Mouse (Mus musculus) MN1 (cell line): Measurements from ENCODE around the gene Chil4.
"Not testable (repeated sequence)": the region's sequence is repeated elsewhere in the genome, so short reads cannot be mapped to it uniquely, and the experiment has no call there.

Source experiments
- DNase-seq: peaks from one replicate; pipeline ENCODE4 v3.0.0-alpha.2; 2016; ENCODE audit warnings: low spot score

Gene Chil4

DNA sequence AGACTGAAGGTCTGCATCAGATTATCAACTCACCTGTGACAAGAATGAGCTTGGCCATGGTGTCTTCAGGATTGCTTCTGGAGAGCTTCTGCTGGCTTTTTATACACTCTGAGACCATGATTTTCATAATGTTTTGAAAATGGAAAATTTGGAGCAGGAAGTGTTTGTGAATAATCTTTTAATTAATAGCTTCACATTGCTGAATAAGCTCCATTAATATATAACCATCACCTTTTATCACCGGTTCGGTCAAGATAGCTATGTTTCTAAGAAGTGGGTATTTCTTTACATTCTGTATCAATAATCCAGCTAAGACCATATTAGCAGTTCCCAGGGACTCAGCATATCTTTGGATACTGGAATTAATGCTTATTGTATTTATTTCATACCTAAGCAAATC lies at the start of gene Chil4:
Chil4 (minus strand) TSS at position 101 of the 400 bp plus-strand sequence.
- DNase-seq, result no peak

DNA sequence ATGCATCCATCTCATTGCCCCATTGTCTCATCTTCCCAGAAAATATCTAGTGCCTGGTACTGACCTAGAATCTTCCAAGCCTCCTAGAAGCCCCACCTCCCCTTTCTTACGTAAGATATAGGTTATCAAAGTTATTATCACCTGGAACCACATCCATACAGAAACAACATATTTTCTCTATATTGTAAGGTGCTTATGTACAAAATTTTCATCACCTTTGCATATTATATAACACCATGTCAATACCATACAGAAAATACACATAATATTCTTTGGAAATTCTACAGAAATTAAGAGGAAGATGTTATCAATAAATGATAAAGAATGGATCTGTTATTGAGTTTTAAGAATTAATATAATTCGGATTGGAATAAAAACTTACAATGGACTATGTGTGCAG lies 46.5 kb upstream of the Chil4 start:
- DNase-seq, result no peak

GRCm38 (mm10) chr3:106264854-106265253 lies 45.5 kb upstream of the Chil4 start:
- no peak for DNase-seq

GRCm38 (mm10) chr3:106257076-106257475 lies 37.8 kb upstream of the Chil4 start:
- DNase-seq, result not testable (repeated sequence)

GRCm38 (mm10) chr3:106252719-106253118 lies 33.4 kb upstream of the Chil4 start:
- DNase-seq, result no peak

- not testable (repeated sequence) for DNase-seq
Observed at GRCm38 (mm10) chr3:106250763-106251399, 31.6 kb upstream of the Chil4 start.

DNA sequence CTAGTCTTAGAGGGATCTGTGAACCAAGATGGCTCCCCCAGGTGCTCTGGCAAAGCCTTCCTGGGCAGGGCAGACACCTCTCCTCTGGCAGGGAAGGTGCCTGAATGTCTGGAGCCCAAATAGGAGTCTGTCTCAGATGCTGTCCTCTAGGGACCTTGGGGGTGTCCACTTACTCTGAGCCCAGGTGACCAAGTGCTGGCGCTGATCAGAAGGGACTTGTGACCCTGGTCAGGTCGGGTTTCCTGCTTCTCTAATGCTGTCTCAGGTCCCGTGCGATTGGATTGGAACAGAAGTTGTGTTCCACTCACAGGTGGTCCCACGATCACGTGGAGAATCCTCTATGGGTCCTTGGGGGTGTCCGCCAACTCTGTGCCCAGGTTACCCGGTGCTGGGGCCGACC lies 28.1 kb upstream of the Chil4 start:
- not testable (repeated sequence) for DNase-seq

DNA sequence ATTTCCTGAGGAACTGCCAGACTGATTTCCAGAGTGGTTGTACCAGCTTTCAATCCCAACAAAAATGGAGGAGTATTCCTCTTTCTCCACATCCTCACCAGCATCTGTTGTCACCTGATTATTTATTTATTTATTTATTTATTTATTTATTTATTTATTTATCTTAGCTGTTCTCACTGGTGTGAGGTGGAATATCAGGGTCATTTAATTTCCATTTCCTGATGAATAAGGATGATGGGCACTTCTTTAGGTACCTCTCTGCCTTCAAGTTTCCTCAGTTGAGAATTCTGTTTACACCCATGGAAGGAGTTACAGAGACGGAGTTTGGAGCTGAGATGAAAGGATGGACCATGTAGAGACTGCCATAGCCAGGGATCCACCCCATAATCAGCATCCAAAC lies 20.9 kb upstream of the Chil4 start:
- DNase-seq, result not testable (repeated sequence)

- no peak for DNase-seq
Observed at GRCm38 (mm10) chr3:106239196-106239791, 20.0 kb upstream of the Chil4 start.

DNA sequence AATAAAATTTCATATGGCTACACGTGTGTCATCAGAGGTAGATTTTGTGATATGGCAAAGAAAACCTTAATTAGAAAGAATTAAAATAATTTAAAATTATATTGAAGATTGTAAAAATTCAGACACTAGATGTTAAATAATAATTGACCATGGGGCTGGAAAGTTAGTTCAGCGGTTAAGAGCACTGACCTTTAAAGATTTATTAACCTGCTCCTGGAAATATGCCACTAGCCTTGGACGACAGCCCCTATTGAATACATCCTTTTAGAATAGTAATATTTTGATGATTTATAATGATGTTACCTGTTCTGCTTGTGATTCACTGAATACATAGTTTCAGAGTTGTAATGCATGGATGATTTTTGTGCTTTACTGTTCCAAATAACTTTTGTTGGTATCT lies 4.1 kb upstream of the Chil4 start:
- not testable (repeated sequence) for DNase-seq

- DNase-seq, result no peak
Observed at GRCm38 (mm10) chr3:106221625-106222265, 2.4 kb upstream of the Chil4 start.

GRCm38 (mm10) chr3:106218284-106218954 lies 888 bp downstream of the Chil4 start:
- DNase-seq, result not testable (repeated sequence)

- not testable (repeated sequence) for DNase-seq
Observed at GRCm38 (mm10) chr3:106198030-106198429, 21.3 kb downstream of the Chil4 start.

- DNase-seq, result not testable (repeated sequence)
Observed at GRCm38 (mm10) chr3:106197246-106197645, 22.1 kb downstream of the Chil4 start.

- DNase-seq, result no peak
Observed at GRCm38 (mm10) chr3:106196276-106196675, 23.0 kb downstream of the Chil4 start.

DNA sequence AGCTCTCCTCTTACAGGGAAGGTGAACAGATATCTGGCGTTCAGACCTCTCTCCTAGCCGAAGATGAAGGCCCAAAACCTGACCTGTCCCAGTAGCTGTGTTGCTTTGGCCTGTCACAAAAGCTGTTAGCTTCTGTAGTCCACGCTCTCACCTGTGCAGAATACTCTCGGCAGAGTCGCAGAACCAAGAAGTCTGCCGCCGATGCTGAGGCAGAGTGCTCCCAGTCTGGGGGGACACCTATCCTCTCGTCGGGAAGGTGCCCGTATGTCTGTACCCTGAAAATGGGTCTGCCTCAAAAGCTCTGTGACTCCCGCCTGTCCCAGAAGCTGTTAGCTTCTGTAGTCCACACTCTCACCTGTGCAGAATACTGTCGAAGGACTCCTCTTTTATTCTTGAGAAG lies 23.8 kb downstream of the Chil4 start:
- no peak for DNase-seq

DNA sequence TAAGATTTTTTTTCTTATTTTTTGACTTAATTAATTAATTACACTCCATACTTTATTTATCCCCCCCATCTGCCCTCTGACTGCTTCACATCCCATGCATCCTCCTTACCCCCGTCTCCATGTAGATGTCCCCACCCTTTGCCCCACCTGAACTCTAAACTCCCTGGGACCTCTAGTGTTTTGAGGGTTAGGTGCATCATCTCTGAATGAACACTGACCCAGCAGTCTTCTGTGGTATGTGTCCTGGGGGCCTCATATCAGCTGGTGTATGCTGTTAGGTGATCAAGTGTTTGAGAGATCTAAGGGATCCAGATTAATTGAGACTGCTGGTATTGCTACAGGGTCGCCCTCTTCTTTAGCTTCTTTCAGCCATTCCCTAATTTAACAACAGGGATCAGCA lies 31.3 kb downstream of the Chil4 start:
- DNase-seq, result no peak

DNA sequence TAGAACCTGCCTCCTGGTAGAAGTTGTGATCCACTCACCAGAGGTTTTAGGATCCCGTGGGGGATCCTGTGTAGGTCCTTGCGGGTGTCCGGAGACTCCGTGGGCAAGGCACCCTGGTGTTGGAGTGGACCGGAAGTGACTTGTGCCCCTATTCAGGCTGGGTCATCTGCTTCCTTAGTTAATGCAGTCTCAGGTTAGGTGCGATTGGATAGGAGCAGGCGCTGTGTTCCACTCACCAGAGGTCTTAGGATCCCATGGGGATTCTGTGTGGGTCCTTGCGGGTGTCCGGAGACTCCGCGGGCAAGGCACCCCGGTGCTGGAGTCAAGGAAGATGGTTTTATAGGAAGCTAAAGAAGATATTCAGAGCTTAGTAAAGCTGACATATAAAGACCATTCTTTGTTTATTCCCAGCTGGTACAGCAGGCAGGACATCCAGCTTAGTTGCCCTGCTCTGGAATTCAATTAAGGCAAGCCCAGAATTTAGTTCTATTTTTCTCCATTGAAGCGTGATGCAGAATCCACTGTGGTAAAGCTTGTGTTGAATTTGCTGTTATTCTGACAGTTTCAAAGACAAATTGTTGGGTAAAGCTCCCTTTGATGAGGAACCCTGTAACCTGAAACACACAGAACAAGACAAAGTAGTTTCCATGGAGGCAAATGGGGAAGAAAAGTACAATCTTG lies 41.7 kb downstream of the Chil4 start:
- no peak for DNase-seq

DNA sequence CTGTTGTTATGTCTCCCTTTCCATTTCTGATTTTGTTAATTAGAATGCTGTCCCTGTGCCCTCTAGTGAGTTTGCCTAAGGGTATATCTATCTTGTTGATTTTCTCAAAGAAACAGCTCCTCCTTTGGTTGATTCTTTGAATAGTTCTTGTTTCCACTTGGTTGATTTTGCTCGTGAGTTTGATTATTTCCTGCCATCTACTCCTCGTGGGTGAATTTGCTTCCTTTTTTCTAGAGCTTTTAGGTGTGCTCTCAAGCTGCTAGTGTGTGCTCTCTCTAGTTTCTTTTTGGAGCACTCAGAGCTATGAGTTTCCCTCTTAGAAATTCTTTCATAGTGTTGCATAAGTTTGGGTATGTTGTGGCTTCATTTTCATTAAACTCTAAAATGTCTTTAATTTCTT lies 44.3 kb downstream of the Chil4 start:
- DNase-seq, result not testable (repeated sequence)

- DNase-seq, result not testable (repeated sequence)
Observed at GRCm38 (mm10) chr3:106172506-106172905, 46.8 kb downstream of the Chil4 start.

DNA sequence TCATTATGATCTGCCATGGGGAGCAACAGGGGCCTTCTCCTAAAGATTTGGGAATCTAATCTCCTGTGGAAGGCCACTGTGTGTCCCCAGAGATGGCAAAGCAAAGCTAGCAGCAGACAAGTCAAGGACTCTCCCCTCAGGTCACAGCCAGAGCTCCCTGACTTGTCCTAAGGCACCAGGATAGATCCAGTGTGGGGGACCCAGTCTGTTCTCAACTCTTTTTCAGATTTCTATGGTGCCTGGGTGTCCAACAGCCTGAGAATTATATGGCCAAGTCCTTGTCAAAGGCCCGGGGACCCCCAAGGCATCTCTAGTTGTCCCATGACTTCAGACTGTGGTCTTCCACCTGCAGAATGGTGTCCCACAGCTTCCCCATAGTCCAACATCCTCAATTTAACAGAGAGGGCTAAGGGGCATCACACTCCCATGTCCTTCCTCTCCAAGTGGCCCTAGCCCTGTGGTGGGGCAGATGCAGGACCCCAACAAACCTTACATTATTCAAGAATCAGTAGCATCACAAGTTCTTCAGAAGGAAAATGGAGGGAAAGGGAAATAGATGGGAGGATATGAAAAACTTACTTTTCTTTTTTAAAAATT lies 48.1 kb downstream of the Chil4 start:
- no peak for DNase-seq

DNA sequence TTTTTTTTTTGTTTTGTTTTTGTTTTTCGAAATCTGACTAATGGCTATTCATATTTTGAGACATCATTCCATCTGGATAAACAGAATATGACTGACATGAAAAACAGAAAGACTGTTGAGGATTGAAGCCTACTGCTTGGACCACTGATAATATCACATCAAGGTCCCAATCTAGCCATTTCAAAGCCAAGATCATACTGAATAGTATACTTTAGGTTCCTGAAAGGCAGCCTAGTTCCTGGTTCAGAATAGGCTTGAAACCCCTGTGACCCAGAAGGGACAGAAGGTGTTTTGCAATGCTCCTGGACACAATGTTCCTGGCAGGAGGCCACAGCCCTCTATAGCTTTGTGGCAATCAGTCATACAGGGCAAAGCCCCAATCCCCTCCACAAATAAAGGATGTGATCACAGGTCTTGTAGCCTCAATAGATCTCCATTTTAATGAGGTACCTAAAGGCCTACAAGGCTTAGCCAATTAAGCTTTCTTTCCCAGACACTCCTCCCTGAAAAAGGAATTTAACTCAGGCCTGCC lies 48.7 kb downstream of the Chil4 start:
- no peak for DNase-seq
